Mouse (Mus musculus): ENCODE measurements around the gene Galnt2. TPM values are rescaled to one million over a fixed set of nuclear protein-coding genes. Genes with fewer than 3 reads are reported as not detected.

The Galnt2 gene
- polyA plus RNA-seq, 1 experiment from 2014 or later = 54.3 TPM

GRCm38 (mm10) chr8:124265798-124266197 lies 34.6 kb downstream of the Galnt2 start:
- 56% methylated on average over 8 of the region's 8 CpGs for WGBS
- Histone ChIP-seq H3K4me1 (ENCODE audit: insufficient read depth, low read depth, low read length) (peaks cover 12% of the 10 kb centered on the region), H3K27ac (ENCODE audit: low read length) (no peak overlapping the region), H3K4me2 (replicated peaks; ENCODE audit: low read depth, low read length) (no peak overlapping the region), H3K36me3 (ENCODE audit: insufficient read depth, low read length) (no peaks in the 10 kb centered on the region), H3K27me3 (replicated peaks; ENCODE audit: insufficient read depth, low read length) (no peaks in the 10 kb centered on the region), H3K9me3 (ENCODE audit: low read length) (no peaks in the 10 kb centered on the region), H3K9ac (replicated peaks; ENCODE audit: low read depth) (no peak overlapping the region), H3K4me3 (ENCODE audit: low read depth, low read length) (no peak overlapping the region)
- TF ChIP-seq CTCF (IDR thresholded peaks at IDR 0.05) (no peak), EP300 (IDR thresholded peaks at IDR 0.05) (peak; percentile 17; the same call in 1 of the 2 replicates)
- ATAC-seq (peak; percentile 67), DNase-seq (ENCODE audit: low spot score) (peak; percentile 68)

- Histone ChIP-seq H3K4me2 (replicated peaks; ENCODE audit: low read depth, low read length) (no peak overlapping the region), H3K9me3 (ENCODE audit: low read length) (no peaks in the 10 kb centered on the region), H3K27me3 (replicated peaks; ENCODE audit: insufficient read depth, low read length) (no peaks in the 10 kb centered on the region), H3K36me3 (ENCODE audit: insufficient read depth, low read length) (no peaks in the 10 kb centered on the region), H3K9ac (replicated peaks; ENCODE audit: low read depth) (no peak overlapping the region), H3K4me3 (ENCODE audit: low read depth, low read length) (no peak overlapping the region), H3K4me1 (ENCODE audit: insufficient read depth, low read depth, low read length) (peaks cover 17% of the 10 kb centered on the region), H3K27ac (ENCODE audit: low read length) (no peak overlapping the region)
- 62% methylated on average over 4 of the region's 4 CpGs for WGBS
- no peak for ATAC-seq
- no peak for TF ChIP-seq CTCF (IDR thresholded peaks at IDR 0.05)
- TF ChIP-seq EP300 (IDR thresholded peaks at IDR 0.05) = no peak
- DNase-seq (ENCODE audit: low spot score) = no peak
These were observed 36.0 kb downstream of the Galnt2 start for GRCm38 (mm10) chr8:124267206-124267605.

- DNase-seq (ENCODE audit: low spot score) = peak; percentile 89
- no peaks in the 10 kb centered on the region for H3K36me3 ChIP-seq (ENCODE audit: insufficient read depth, low read length)
- 47% methylated on average over 6 of the region's 6 CpGs for WGBS
- no peaks in the 10 kb centered on the region for H3K9me3 ChIP-seq (ENCODE audit: low read length)
- H3K4me3 ChIP-seq (ENCODE audit: low read depth, low read length) = no peak overlapping the region
- no peak overlapping the region for H3K9ac ChIP-seq (replicated peaks; ENCODE audit: low read depth)
- peaks cover 5% of the 10 kb centered on the region; the same call in 1 of the 2 replicates for H3K4me1 ChIP-seq (ENCODE audit: insufficient read depth, low read depth, low read length)
- no peaks in the 10 kb centered on the region for H3K27me3 ChIP-seq (replicated peaks; ENCODE audit: insufficient read depth, low read length)
- peak overlapping the region; percentile 47; the same call in 1 of the 2 replicates for H3K27ac ChIP-seq (ENCODE audit: low read length)
- ATAC-seq = peak; percentile 88
- TF ChIP-seq CTCF (IDR thresholded peaks at IDR 0.05) = no peak
- peak; percentile 92 for TF ChIP-seq EP300 (IDR thresholded peaks at IDR 0.05)
- H3K4me2 ChIP-seq (replicated peaks; ENCODE audit: low read depth, low read length) = no peak overlapping the region
These were observed 39.3 kb downstream of the Galnt2 start for GRCm38 (mm10) chr8:124270504-124270903.

- peaks cover 5% of the 10 kb centered on the region; the same call in 1 of the 2 replicates for H3K4me1 ChIP-seq (ENCODE audit: insufficient read depth, low read depth, low read length)
- H3K36me3 ChIP-seq (ENCODE audit: insufficient read depth, low read length) = no peaks in the 10 kb centered on the region
- ATAC-seq (peak; percentile 13; the same call in 1 of the 2 replicates), DNase-seq (ENCODE audit: low spot score) (no peak)
- no peaks in the 10 kb centered on the region for H3K9me3 ChIP-seq (ENCODE audit: low read length)
- H3K4me2 ChIP-seq (replicated peaks; ENCODE audit: low read depth, low read length) = no peak overlapping the region
- H3K27me3 ChIP-seq (replicated peaks; ENCODE audit: insufficient read depth, low read length) = no peaks in the 10 kb centered on the region
- TF ChIP-seq CTCF (IDR thresholded peaks at IDR 0.05) (no peak), EP300 (IDR thresholded peaks at IDR 0.05) (no peak)
- H3K4me3 ChIP-seq (ENCODE audit: low read depth, low read length) = no peak overlapping the region
- 63% methylated on average over 11 of the region's 11 CpGs for WGBS
- 0 out of 2 replicates have a peak overlapping the region, but pooled peaks have one; percentile 47 for H3K27ac ChIP-seq (ENCODE audit: low read length)
- H3K9ac ChIP-seq (replicated peaks; ENCODE audit: low read depth) = no peak overlapping the region
These were observed 39.7 kb downstream of the Galnt2 start for GRCm38 (mm10) chr8:124270904-124271303.

- Histone ChIP-seq H3K36me3 (ENCODE audit: insufficient read depth, low read length) (no peaks in the 10 kb centered on the region), H3K4me1 (ENCODE audit: insufficient read depth, low read depth, low read length) (peaks cover 5% of the 10 kb centered on the region; the same call in 1 of the 2 replicates), H3K4me2 (replicated peaks; ENCODE audit: low read depth, low read length) (no peak overlapping the region), H3K27me3 (replicated peaks; ENCODE audit: insufficient read depth, low read length) (no peaks in the 10 kb centered on the region), H3K4me3 (ENCODE audit: low read depth, low read length) (no peak overlapping the region), H3K9ac (replicated peaks; ENCODE audit: low read depth) (no peak overlapping the region), H3K27ac (ENCODE audit: low read length) (no peak overlapping the region), H3K9me3 (ENCODE audit: low read length) (no peaks in the 10 kb centered on the region)
- DNase-seq (ENCODE audit: low spot score) = no peak
- WGBS = 67% methylated on average over 12 of the region's 12 CpGs
- no peak for TF ChIP-seq CTCF (IDR thresholded peaks at IDR 0.05)
- TF ChIP-seq EP300 (IDR thresholded peaks at IDR 0.05) = no peak
- no peak for ATAC-seq
These were observed 40.3 kb downstream of the Galnt2 start for GRCm38 (mm10) chr8:124271518-124271917.

- no peak overlapping the region for H3K4me2 ChIP-seq (replicated peaks; ENCODE audit: low read depth, low read length)
- WGBS = 69% methylated on average over 3 of the region's 3 CpGs
- ATAC-seq (no peak), DNase-seq (ENCODE audit: low spot score) (no peak)
- H3K9me3 ChIP-seq (ENCODE audit: low read length) = no peaks in the 10 kb centered on the region
- H3K9ac ChIP-seq (replicated peaks; ENCODE audit: low read depth) = no peak overlapping the region
- H3K4me1 ChIP-seq (ENCODE audit: insufficient read depth, low read depth, low read length) = peaks cover 5% of the 10 kb centered on the region; the same call in 1 of the 2 replicates
- TF ChIP-seq CTCF (IDR thresholded peaks at IDR 0.05) (no peak), EP300 (IDR thresholded peaks at IDR 0.05) (no peak)
- no peak overlapping the region for H3K4me3 ChIP-seq (ENCODE audit: low read depth, low read length)
- no peaks in the 10 kb centered on the region for H3K36me3 ChIP-seq (ENCODE audit: insufficient read depth, low read length)
- H3K27ac ChIP-seq (ENCODE audit: low read length) = no peak overlapping the region
- no peaks in the 10 kb centered on the region for H3K27me3 ChIP-seq (replicated peaks; ENCODE audit: insufficient read depth, low read length)
These were observed 41.6 kb downstream of the Galnt2 start for GRCm38 (mm10) chr8:124272792-124273191.
